Mouse (Mus musculus): ENCODE results near the gene Flt3. TPM values are rescaled to one million over a fixed set of nuclear protein-coding genes. Genes with fewer than 3 reads are reported as not detected.
A peak's percentile ranks its signal among the peaks of the same experiment; 100 is the strongest.

The Flt3 gene
- total and polyA plus RNA-seq, 3 experiments, result 0.01 TPM; not detected in 2

DNA sequence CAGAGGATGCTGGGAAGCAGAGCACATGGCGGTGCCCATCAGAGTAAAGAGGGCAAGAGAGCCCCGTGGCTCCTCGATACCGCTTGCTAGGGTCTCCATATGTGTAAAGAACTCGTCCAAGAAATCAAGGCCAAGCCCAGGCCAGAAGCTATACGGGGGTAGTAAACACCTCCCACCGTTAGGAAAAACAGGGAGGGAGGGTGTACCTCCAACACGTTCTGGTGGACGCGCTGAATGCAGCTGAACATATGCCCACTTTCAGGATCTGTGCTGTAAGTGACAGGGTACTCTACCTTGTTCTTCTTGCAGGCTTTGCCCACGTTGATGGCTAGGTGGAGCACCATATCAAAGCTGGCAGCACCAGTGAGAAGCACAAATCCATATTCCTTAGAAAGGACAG is 74.4 kb downstream of the Flt3 start:
- Histone ChIP-seq H3K27me3 (ENCODE audit: control insufficient read depth in 1 of 2, insufficient read depth in 2 of 2, low read length in 2 of 2) (peaks cover 0 to 4% of the 10 kb centered on the region in 2 experiments; a peak in 2 of 4 replicates), H3K4me1 (ENCODE audit: control insufficient read depth in 1 of 2, insufficient read depth in 2 of 2, low read length in 2 of 2) (no peaks in the 10 kb centered on the region), H3K4me3 (ENCODE audit: control insufficient read depth in 1 of 2, insufficient read depth in 1 of 2, low read depth in 2 of 2, low read length in 2 of 2) (no peak overlapping the region), H3K36me3 (ENCODE audit: control insufficient read depth in 1 of 2, insufficient read depth in 2 of 2, low read length in 2 of 2) (no peaks in the 10 kb centered on the region), H3K9ac (ENCODE audit: control insufficient read depth, low read depth, low read length, poor library complexity, severe bottlenecking) (no peak overlapping the region), H3K9me3 (replicated peaks; ENCODE audit: insufficient read depth, low read length) (no peaks in the 10 kb centered on the region), H3K27ac (ENCODE audit: control insufficient read depth, low read depth, low read length) (no peak overlapping the region), H3K79me2 (ENCODE audit: control insufficient read depth, insufficient read depth, low read length, poor library complexity) (no peaks in the 10 kb centered on the region)
- DNase-seq (ENCODE audit: low read depth, low spot score), result no peak
- TF ChIP-seq TAL1 (IDR thresholded peaks at IDR 0.05; ENCODE audit: low read length) (no peak), EP300 (IDR thresholded peaks at IDR 0.05; ENCODE audit: low read depth in 1 of 2, low read length in 2 of 2) (no peak), POLR2AphosphoS2 (IDR thresholded peaks at IDR 0.05; ENCODE audit: low read length) (no peak), GATA1 (IDR thresholded peaks at IDR 0.05; ENCODE audit: low read depth, low read length) (no peak), SMC3 (IDR thresholded peaks at IDR 0.05; ENCODE audit: low read depth, low read length) (no peak), HCFC1 (IDR thresholded peaks at IDR 0.05; ENCODE audit: low read depth, low read length) (no peak), MXI1 (IDR thresholded peaks at IDR 0.05; ENCODE audit: low read depth, low read length) (no peak), ZMIZ1 (IDR thresholded peaks at IDR 0.05; ENCODE audit: low read depth, low read length) (no peak), ZNF384 (IDR thresholded peaks at IDR 0.05; ENCODE audit: low read depth, low read length) (no peak), MAFK (IDR thresholded peaks at IDR 0.05; ENCODE audit: borderline replicate concordance, low read depth, low read length) (no peak), MAX (IDR thresholded peaks at IDR 0.05; ENCODE audit: low read length) (no peak), ELF1 (IDR thresholded peaks at IDR 0.05; ENCODE audit: low read depth, low read length) (no peak), RAD21 (IDR thresholded peaks at IDR 0.05; ENCODE audit: low read depth, low read length) (no peak), GABPA (IDR thresholded peaks at IDR 0.05; ENCODE audit: low read depth, low read length) (no peak)

DNA sequence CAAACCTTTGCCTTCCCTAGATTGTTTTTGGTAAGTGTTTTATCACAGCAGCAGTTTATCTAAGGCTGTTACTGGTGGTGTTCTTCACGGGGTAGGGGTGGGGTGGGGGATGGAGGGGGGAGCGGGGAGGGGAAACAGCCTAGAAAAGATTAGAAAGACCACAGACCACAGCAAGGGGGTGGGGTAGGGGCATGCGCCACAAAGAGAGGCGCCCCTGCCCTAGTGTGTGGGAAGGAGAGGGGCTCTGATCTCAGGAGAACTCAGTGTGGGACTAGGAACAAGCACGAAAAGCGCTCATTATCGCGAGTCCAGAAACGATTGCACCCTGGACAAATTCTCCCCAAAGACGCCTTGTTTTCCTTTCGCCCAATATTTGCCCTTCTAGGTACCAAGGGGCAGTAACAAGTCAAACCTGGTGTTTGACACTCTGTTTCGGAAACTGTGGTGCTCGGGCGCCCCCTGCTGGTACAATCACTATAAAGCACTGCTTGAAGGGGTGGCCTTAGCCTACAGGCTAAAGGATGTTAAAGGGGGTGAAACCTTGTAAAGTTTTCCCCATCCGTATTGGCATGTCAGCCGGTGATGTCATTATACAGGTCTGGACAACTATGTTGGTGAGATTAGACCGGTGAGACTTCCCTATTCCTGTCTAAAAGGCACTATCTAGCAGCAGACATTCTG is 76.9 kb downstream of the Flt3 start:
- TF ChIP-seq TBP (IDR thresholded peaks at IDR 0.05; ENCODE audit: low read depth, low read length), result no peak
- no peak for TF ChIP-seq ZMIZ1 (IDR thresholded peaks at IDR 0.05; ENCODE audit: low read depth, low read length)
- no peak for TF ChIP-seq E2F4 (IDR thresholded peaks at IDR 0.05; ENCODE audit: borderline replicate concordance, low read depth, low read length)
- peak; percentile 85 for TF ChIP-seq RAD21 (IDR thresholded peaks at IDR 0.05; ENCODE audit: low read depth, low read length)
- no peak for TF ChIP-seq EP300 (IDR thresholded peaks at IDR 0.05; ENCODE audit: low read depth in 1 of 2, low read length in 2 of 2)
- no peak for TF ChIP-seq KAT2A (conservative IDR thresholded peaks at IDR 0.05; ENCODE audit: low read depth, low read length)
- TF ChIP-seq ZC3H11A (IDR thresholded peaks at IDR 0.05; ENCODE audit: low read depth, low read length), result peak; percentile 67
- no peak for TF ChIP-seq NELFE (IDR thresholded peaks at IDR 0.05; ENCODE audit: low read depth, low read length)
- no peak for TF ChIP-seq MEF2A (IDR thresholded peaks at IDR 0.05; ENCODE audit: extremely low read depth, insufficient replicate concordance, low read depth, low read length, poor library complexity, severe bottlenecking)
- TF ChIP-seq SMC3 (IDR thresholded peaks at IDR 0.05; ENCODE audit: low read depth, low read length), result peak; percentile 76
- no peak for TF ChIP-seq MAX (IDR thresholded peaks at IDR 0.05; ENCODE audit: low read length)
- no peak for TF ChIP-seq MYB (IDR thresholded peaks at IDR 0.05; ENCODE audit: low read depth, low read length)
- no peak for TF ChIP-seq USF1 (IDR thresholded peaks at IDR 0.05; ENCODE audit: low read depth, low read length)
- TF ChIP-seq ZNF384 (IDR thresholded peaks at IDR 0.05; ENCODE audit: low read depth, low read length), result no peak
- TF ChIP-seq MXI1 (IDR thresholded peaks at IDR 0.05; ENCODE audit: low read depth, low read length), result no peak
- no peak for TF ChIP-seq UBTF (IDR thresholded peaks at IDR 0.05; ENCODE audit: borderline replicate concordance, insufficient read depth, low read depth, low read length)
- TF ChIP-seq CHD2 (IDR thresholded peaks at IDR 0.05; ENCODE audit: low read length), result no peak
- no peak for TF ChIP-seq POLR2AphosphoS2 (IDR thresholded peaks at IDR 0.05; ENCODE audit: low read length)
- TF ChIP-seq MYC (IDR thresholded peaks at IDR 0.05; ENCODE audit: low read depth, low read length), result no peak
- TF ChIP-seq HCFC1 (IDR thresholded peaks at IDR 0.05; ENCODE audit: low read depth, low read length), result no peak
- TF ChIP-seq CTCF (IDR thresholded peaks at IDR 0.05 in 2 of 3, conservative IDR thresholded peaks at IDR 0.05 in 1 of 3; ENCODE audit: control insufficient read depth in 1 of 3, insufficient read depth in 1 of 3, low read depth in 2 of 3, low read length in 3 of 3, poor library complexity in 1 of 3, severe bottlenecking in 1 of 3), result peak; percentile 95 to 96 (median 95)
- no peak for TF ChIP-seq CHD1 (IDR thresholded peaks at IDR 0.05; ENCODE audit: low read depth, low read length)
- Histone ChIP-seq H3K4me1 (ENCODE audit: control insufficient read depth in 1 of 2, insufficient read depth in 2 of 2, low read length in 2 of 2) (no peaks in the 10 kb centered on the region), H3K9me3 (replicated peaks; ENCODE audit: insufficient read depth, low read length) (no peaks in the 10 kb centered on the region), H3K27me3 (ENCODE audit: control insufficient read depth in 1 of 2, insufficient read depth in 2 of 2, low read length in 2 of 2) (peaks cover 0 to 4% of the 10 kb centered on the region in 2 experiments; a peak in 2 of 4 replicates), H3K4me3 (ENCODE audit: control insufficient read depth in 1 of 2, insufficient read depth in 1 of 2, low read depth in 2 of 2, low read length in 2 of 2) (no peak overlapping the region), H3K36me3 (ENCODE audit: control insufficient read depth in 1 of 2, insufficient read depth in 2 of 2, low read length in 2 of 2) (no peaks in the 10 kb centered on the region), H3K9ac (ENCODE audit: control insufficient read depth, low read depth, low read length, poor library complexity, severe bottlenecking) (no peak overlapping the region), H3K27ac (ENCODE audit: control insufficient read depth, low read depth, low read length) (no peak overlapping the region), H3K79me2 (ENCODE audit: control insufficient read depth, insufficient read depth, low read length, poor library complexity) (no peaks in the 10 kb centered on the region)
- DNase-seq (ENCODE audit: low read depth, low spot score), result peak; percentile 83

All from MEL (cell line).